Mouse (Mus musculus) olfactory bulb, adult 2 months (tissue): Measurements from ENCODE around the gene Actr6.

Source experiments
- CTCF ChIP-seq: fragments of 200-500 bp; IDR thresholded peaks from 2 replicates; pipeline ENCODE4 v1.5.1; 2012; ENCODE audit warnings: low read depth, mild to moderate bottlenecking, low read length, moderate library complexity; ENCODE audit not compliant: insufficient read depth
- POLR2A ChIP-seq: fragments of 200-500 bp; IDR thresholded peaks from 2 replicates; pipeline ENCODE4 v1.6.1; 2012; ENCODE audit warnings: mild to moderate bottlenecking, low read depth, low read length, moderate library complexity; ENCODE audit not compliant: insufficient read depth

GRCm38 (mm10) chr10:89765790-89766714, 34.0 kb upstream of the Actr6 start:
- TF ChIP-seq CTCF (no peak), POLR2A (no peak)
